Mouse (Mus musculus) cerebellum, postnatal 36 days (tissue): ENCODE data around the gene Fras1.

Experiments used
- DNase-seq, 2 experiments: peaks; one replicate each; pipeline ENCODE4 v3.0.0; 2021 to 2022; ENCODE audit warnings: mixed read lengths in 2 of 2

Gene Fras1

DNA sequence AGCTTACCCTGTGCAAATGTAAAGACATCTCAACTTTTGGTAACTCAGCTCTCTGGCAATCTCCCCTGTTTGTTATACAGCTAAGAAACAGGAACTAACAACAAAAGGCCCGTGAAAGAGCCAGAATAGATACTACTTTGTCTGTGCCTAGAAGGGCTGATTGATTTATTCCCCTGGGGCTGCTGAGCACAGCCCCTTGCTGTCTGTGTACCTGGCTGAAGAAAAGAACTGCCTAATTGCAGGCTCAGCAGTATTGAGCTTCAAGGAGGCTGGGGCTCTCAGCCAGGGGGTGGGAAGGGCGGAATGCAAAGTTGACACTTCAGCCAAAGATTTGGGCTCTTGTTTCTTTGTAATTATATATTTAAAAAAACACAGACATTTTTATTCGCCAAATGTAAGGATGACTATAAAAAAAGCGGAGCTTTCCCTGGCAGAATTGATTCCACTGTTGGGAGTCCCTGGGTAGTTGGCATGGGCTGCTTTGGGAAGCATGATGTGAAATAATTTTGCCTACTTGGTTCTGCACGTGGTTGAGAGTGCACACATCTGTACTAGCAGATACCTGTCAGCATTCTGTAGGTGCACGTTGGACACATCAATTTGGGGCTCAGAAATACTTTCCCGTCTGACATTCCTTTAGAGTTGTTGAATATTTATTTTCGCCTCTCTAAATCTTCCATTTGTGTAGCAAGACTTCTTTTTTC is 31.5 kb downstream of the Fras1 start:
- no peak for DNase-seq

DNA sequence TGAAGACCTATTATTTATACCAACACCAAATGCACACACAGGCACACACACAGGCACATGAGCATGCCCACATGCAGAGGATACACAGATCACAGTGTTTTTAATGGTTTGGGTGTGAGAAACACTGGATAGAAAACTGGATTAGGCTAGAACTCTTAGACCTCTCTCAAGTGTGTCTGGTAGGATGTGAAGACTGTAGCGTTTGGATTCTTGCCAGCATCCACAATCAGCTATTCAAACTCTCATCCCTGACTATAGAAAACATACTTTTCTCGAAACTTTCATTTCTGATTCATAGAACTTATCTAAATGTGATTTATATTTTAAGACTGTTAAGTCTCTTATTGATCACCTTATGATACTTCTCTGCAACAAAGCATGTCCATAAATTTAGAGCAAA is 34.5 kb downstream of the Fras1 start:
- no peak for DNase-seq

DNA sequence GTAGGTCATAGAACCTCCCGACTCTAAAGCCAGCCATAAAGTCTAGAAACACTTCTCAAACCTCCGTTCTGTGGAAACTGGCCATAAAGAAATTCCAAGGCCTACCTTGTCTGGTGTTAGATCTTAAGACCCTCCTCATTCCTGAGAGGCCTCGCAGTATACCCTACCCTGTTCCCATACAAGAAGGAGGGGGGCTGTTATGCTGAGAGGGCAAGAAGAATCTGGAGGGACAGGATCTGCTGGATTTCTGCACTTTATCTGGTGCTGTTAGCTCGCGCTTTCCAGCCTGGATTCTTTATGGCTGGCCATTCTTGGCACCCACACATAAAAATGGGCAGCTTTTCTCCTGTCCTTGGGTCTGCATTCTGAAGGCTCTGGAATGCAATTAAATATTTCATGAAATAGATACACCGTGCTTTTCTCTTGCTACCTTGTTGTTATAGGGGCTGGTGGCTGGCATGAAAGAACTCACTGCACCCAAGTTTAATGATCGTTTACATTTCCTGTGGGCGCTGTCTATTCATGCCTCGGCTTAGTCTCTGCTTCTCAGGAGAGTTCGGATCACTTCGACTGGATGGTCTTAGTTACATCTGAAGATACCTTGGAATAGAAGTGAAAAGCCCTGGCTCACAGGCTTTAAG is 39.1 kb downstream of the Fras1 start:
- DNase-seq: no peak

DNA sequence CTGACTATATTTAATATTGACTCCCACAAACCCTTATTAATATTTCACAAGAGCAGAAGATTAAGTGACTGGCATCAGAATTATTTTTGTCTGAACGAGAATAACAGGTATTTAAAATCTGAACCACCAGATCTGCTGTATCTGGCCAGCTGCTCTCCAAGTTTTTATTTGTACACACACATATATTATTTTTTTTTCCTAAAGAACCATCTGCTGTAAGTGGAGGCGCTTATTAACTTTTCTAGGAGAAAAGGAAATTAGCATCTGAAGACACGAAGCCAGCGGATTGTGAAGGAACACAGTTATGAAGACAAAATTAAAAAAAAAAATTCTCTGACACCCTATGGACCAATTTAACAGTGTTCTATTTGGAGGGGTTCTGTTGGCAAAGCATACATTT is 43.4 kb downstream of the Fras1 start:
- DNase-seq: no peak

DNA sequence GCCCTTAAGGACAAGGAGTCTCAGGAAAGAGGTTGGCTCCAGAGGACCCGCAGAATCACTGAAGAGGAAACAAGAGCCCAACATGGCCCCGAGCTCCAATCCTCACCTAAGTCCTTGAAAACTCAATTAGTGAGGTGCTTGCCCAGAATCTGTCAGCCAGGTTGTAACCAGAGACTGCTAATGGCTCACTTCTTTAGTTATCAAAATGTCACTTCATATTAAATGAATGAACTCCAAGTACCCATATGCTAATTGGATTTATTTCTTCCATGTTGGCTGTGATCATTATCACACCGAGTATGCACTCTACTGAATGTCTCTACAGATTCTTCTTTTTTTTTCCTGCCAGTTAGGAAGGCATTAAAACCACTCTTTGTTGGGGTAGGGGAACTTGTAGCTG is 47.8 kb downstream of the Fras1 start:
- DNase-seq: no peak

DNA sequence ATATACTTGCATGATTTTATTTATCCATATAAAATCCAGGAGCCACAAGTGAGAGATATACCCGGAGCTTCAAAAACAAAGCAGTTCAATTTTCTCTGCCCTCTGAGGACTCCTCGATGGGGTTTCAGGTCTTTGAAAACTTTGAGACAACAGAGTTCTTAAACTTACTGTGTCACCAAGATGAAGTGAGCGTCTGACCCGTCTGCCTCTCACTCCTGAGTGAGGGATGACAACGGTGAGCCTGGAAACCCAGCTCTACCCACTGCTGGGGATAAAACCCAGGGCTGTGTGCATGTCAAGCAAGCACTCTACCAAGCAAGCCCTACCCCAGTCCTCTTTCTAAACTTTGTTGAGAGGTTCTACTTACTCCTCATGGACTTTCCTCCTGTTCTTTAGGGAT is 49.0 kb downstream of the Fras1 start:
- DNase-seq: no peak

DNA sequence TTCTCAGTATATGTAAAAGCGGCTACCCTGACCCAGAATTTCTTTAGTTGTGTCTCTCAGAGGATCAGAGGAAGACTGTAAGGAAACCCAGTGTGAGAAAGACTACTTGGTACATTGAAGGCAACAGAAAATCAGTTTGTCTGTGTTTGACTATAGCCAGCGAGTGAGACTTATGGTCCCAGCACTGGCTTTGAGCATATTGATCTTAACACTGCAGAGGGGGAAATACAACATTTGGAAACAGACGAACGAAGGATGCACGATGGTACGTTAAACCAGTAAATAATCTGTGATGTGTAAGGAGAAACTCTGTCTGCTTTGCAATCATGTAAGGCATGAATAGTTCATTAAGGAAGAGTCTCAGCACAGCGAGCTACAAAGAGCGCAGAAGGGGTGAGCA is 51.6 kb downstream of the Fras1 start:
- DNase-seq: no peak

DNA sequence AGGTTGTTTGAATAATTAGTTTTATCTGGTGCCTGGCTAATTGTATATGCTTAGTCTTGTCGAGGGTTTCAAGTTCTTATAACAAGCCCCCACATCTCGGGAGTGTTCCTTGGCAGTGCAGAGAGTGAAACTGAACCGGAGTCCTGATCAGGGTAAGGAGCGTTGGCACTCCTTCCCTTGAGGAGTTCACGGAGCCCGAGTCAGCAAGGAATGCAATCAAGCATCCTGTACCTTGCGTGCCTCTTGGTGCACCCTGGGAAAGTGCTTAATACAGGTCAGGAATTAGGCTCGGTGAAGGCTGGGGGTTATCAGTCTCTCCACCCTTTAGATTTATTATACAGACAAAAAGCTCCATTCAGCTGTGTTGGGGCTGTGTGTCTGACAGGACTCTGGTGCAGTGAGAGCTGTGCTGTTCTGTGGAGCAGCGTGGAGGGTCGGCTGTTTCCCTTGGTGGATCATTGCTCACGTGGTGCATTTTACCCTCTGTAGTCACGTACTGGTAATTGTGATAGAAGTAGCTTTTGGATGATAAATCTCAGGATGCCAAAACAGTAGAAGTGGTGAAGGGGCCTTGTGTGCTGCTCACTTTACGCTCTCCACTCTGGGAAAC is 55.9 kb downstream of the Fras1 start:
- DNase-seq: no peak

DNA sequence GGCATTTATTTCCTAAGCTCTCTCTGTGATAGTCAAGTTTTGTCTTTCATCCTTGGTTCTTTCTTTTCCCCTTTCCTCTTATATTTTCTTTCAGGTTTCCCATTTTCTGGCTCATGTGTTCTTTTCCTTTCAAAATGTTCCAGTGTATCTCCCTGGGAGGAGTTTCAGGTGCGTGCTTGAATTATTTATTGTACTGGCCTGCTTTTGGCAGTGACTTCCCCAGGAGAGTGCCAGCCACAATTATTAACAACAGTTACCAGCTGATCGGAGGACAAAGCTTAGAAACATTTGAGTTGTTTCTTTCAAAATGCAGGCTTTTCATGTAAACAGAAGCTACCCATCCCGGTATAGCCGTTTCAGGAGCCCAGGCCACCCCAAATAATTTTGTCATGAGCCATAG is 64.1 kb downstream of the Fras1 start:
- DNase-seq: no peak

DNA sequence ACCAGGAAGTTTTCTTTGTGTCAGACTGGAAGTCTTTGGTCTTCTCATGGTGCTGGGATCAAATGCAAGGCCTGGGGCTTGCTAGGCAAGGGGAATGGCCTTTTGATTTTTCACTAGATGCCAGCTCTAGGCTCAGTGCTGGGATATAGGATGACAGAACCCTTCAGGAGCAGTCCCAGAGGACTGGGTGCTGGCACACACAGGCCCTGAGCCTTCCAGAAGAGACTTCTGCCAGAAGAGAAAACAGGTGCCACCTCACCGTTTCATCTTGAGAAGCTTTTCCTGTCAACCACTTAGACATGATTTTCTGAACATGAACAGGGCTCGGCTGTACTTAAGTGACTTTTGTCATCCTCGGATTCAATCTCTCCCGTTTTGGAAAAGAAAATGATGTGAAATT is 66.1 kb downstream of the Fras1 start:
- DNase-seq: no peak

DNA sequence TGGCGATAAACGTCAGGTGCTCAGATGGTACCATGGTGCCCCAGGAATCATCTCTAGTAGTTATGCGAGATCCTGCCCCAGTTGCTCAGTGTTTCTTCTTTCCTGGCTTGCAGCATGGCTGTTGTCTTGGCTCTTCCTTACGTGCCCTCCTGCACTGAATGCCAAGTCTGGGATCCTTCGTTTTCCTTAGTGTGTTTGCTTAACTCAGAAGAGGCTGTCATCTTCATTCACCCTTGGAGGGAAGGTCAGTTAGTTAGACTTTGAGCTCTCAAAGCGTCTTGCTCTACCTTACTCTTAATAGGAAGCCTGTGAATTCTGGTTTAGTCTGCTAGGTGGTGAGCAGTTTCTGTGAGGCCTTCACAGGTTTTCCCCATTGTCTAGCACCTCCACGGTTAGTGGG is 73.7 kb downstream of the Fras1 start:
- no peak for DNase-seq

DNA sequence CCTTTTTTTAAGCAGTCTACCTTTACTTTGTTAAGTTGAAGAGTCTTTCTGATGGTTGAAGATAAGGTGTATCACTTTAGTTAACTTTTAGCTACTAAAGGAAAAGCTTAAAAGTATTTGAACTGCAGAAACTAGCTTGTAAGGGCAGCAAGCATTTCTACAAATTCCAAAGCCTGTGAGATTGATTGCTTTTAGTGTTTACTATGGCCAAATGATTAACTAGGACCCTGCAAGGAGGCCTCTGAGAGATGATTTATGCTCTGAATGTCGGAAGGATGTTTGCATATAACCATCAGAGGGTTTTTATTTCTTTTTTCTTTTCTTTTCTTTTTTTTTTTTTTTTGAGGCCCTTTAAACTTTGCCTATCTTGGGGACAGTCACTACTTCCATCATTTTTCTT is 78.3 kb downstream of the Fras1 start:
- no peak for DNase-seq

DNA sequence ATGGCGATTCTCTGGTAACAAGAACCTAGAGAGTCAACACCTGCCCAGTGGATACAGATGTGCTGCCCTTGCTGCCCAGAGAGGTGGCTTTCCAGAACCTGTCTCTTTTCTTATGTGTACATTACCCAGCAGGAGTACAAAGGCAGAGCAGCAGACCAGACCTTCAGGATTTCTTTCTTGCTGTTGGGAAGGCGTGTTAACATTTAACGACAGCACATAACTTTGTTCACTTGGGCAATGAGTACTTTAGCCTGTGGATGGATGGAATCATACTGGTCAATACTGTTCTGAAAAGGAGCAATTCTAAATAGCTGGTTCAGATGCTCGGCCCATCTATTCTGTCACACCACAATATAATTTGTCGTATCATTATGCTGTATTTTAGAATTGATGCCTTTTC is 79.6 kb downstream of the Fras1 start:
- no peak for DNase-seq

DNA sequence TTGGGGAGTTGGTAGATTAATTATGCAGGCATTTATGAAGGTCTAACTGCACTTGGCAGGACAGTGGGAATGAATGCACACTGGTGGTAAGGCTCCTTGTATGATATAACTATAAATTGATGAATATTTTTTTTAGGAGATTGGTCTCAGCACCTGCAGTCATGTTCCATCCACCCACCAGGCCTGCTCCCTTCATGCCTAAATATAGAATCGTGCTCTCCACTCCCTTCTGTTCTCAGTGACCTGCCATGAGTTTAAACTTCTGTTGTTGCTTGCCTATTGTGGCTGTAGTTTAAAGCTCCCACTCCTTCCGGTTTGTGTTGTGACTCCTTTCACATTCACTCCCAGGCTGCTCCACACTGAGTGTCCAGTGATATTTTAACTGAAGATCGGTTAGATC is 80.7 kb downstream of the Fras1 start:
- no peak for DNase-seq

DNA sequence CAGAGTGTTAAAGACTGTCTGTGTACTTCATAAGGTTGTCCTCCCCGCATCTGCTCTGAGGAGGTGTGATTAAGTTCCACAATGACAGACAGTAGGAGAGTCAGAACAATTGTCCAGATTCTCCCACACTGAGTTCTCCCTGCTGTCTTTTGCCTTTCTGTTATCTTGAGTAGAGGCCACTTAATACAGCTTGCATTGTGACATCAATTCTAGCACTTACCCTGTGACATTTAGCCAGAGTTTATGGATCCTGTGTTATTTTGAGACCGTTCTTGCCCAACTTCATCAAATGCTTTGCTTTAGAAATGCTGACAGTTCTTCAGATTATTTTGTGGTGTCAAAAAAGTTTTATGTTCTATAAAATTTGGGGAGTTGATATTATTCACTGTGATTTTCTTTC is 81.5 kb downstream of the Fras1 start:
- DNase-seq: no peak

DNA sequence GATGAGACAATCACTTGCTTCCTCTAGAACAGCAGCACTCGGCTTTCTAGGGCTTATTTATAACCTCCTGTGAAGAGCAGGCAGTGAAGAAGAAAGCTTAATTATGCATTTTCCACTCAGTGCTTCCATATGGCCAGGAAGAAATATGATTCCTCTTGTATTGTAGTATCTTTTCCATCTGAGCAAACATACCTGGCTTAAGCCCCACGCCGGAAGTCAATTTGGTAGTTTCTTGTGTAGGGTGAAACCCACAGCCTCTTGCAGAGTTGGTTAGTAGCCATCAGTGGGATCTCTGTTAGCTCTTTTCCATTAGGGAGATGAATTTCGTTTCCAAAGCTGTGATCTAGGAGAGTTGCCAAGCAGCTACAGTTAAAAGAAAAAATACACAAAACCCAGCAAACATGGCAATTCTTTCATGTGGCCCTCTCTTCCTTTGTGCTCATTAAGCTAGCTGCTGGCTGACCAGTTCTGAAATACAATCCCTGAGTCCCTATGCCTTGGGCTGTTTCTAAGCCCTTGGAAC is 83.7 kb downstream of the Fras1 start:
- no peak for DNase-seq

DNA sequence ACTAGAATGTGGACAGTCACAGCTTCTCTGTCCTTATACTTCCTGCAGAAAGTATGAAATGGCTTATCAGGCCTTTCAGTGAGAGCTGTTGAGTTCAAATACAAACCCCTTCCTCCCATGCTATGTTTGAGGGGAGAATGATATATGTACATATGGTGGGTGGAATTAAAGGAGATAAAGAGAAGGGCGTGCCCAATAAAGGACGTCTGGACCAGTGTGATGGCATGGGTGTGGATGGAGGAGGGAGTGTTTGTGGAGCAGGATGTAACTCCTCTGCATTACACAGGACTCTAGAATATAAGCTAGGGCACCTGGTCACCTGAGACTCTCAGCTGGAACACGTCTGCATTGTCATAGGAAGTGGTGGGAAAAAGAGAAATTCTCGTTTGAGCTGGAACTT is 85.8 kb downstream of the Fras1 start:
- DNase-seq: no peak

DNA sequence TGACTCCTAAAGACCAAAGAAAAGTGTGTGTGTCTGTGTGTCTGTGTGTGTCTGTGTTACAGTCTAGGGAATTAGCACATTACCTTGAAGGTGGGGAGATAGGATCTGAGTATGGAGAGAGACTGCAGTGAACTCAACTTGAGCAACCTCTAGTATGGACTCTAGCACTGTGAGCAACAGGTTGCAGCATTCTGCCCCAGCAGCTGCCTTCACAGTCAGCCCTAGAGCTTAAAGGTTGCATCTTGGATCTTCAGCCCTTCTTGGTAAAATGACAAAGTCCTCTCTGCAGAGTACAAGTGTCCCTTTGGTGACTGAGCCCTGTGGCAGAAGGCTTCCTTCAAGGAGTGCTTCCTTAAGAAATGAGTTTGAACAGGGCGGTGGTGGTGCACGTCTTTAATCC is 88.4 kb downstream of the Fras1 start:
- DNase-seq: no peak

DNA sequence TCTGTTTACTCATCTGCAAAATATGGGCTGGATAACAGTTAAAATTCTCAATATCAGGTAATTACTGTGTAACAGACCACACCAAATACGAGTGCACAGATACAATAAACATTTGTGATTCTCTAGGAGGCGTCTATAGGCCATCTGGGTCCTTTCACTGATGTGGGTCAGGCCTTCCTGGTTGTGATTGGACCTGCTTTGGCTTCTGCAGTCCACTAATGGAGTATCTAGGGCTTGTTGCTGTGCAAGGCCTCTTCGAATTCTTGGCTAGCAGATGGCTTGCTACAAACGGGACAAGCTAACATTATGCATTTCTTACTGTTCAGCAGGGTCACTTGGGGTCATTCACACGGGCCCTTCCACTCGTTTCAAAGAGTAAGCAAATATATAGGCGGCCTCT is 92.7 kb downstream of the Fras1 start:
- DNase-seq: no peak

DNA sequence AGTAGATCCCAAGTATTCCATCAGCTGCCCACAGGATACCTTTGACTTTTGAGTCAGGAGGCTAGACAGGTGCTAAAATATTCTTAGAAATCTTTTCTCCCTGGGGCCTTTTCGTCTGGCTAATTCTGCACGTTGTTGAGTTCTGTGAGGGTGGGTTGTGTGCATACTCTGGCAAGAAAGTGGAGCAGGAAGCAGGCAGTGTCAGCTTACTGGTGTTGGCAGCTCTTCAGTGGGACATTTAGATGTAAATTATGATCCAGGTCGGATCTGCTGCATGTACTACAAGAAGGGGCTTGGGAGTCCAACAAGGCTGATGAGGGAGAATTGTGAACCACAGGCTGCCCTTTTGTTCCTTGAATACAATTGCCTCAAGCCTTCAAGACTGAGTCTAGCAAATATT is 98.2 kb downstream of the Fras1 start:
- no peak for DNase-seq

DNA sequence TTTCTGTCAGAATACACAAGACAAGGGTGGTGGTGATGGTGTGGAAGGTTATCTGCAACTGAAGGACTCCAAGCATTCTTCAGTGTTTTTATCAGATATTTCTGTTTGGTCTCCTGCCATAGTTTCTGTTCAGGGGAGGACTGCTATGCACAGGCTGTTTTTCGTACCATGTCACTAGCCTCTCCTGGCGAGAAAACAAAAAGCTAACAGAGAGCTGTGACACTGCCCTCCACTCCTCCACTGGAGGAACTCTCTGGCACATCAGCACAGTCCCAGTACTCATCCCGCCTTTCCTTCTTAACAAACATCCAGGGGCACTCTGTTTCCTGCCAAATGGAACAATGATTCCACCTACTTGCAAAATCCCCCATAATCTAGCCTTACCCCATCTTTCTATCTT is 101.7 kb downstream of the Fras1 start:
- DNase-seq: no peak

DNA sequence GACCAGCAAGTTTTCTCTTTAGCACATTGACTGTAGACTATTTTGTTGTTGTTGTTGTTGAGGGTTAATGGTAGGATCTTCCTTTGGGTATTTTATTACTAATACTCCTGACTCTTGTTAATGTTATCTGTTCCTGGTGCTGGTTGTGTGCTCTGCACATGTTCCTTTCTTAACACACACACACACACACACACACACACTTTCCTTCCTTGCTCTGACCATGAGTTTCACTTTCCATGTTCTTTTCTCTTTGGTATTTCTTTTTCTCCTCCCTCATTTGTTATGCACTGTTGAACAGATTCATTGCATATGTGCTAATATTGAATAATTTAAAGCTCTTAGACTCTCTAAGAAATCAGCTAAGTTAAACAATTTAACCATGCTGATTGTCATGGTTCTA is 105.2 kb downstream of the Fras1 start:
- no peak for DNase-seq

DNA sequence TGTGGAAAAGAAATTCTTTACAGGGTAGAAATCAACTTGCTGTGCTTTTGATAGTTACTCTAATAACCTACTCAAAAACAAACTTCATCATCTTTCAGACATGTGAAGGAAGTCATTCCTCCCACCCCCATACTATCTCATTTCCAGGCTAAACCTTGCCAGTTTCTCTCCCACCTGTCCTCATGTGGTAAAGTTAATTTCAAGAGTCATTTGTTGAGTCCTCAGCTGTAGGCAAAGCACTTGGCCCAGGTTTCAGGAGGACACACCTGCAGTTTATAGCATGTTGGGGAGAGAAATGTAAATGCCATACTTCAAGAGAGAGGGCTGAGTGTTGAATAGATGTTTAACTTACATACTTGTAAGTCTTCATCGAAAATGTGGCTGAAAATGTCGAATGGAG is 107.4 kb downstream of the Fras1 start:
- no peak for DNase-seq

DNA sequence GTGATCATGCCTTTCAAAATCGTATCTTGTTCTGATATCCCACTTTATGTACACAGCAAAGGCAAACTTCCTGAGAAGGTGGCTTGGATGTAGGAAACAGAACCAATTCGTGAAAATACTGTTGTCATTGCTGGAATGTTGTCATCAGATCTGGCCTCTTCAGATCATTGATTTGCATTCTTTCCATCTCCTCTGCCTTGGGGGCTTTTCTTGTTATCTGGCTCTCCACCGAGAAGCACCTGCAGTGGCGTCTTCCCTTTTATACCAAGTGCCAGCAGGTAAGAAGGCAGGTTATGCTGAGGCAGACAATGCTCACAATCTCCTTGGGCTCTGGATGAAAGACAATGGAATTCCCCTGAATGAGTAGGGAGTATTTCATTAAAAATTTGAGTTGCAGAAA is 108.3 kb downstream of the Fras1 start:
- DNase-seq: no peak

DNA sequence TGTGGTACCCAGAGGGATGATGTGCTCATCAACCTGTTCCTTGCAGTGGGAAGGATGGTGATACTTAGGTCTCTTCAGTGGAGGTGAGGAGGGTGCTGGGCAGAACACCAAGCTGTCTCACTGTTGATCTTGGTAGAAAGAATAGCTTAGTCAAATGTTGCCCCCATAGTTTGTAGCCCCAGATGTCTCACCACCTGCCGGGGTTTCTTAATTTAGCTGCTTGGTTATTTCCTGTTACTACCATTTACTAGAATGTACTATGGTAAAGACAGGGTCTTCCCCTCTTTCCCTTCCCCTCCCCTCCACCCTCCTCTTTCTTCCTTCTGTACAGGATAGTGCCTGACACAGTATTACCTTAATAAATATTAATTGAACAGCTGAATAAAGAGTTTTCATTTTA is 118.7 kb downstream of the Fras1 start:
- no peak for DNase-seq
